Mouse (Mus musculus) hindbrain, embryonic 16.5 days (tissue): ENCODE measurements at regions not wholly inside any gene's neighbourhood (a gene's known extent, or its start where the extent isn't known, plus 50 kb on each side); places are given as distances from the start of the nearest gene placed in this dataset.

Experiments used
- ATAC-seq: fragments of 200-750 bp; cut with Nextera tagmentation; 2 replicates; pipeline ENCODE4 v1.8.0; 2017; ENCODE audit warnings: moderate TSS enrichment, moderate library complexity
- H3K27ac ChIP-seq: fragments of 300-500 bp; sonication (generic); 2 replicates; pipeline ENCODE4 v1.5.1; 2014; ENCODE audit warnings: low read depth, mild to moderate bottlenecking, control low read depth, low read length, moderate library complexity
- H3K27me3 ChIP-seq: fragments of 300-500 bp; sonication (generic); replicated peaks from 2 replicates; pipeline ENCODE4 v1.6.1; 2014; ENCODE audit warnings: low read length; ENCODE audit not compliant: control insufficient read depth, insufficient read depth
- H3K36me3 ChIP-seq: fragments of 300-500 bp; sonication (generic); 2 replicates; pipeline ENCODE4 v1.6.1; 2014; ENCODE audit warnings: mild to moderate bottlenecking, low read length, moderate library complexity, mixed read lengths; ENCODE audit not compliant: control insufficient read depth, insufficient read depth
- H3K4me1 ChIP-seq: fragments of 300-500 bp; sonication (generic); 2 replicates; pipeline ENCODE4 v1.6.1; 2014; ENCODE audit warnings: low read depth, low read length; ENCODE audit not compliant: control insufficient read depth, insufficient read depth
- H3K4me2 ChIP-seq: fragments of 300-500 bp; sonication (generic); 2 replicates; pipeline ENCODE4 v1.6.1; 2014; ENCODE audit warnings: mild to moderate bottlenecking, low read length, control low read depth, moderate library complexity
- H3K4me3 ChIP-seq: fragments of 300-500 bp; sonication (generic); 2 replicates; pipeline ENCODE4 v1.5.1; 2014; ENCODE audit warnings: mild to moderate bottlenecking, low read length, control low read depth, moderate library complexity
- H3K9ac ChIP-seq: fragments of 300-500 bp; sonication (generic); 2 replicates; pipeline ENCODE4 v1.6.1; 2014; ENCODE audit warnings: low read depth, mild to moderate bottlenecking, control low read depth, low read length, moderate library complexity
- H3K9me3 ChIP-seq: fragments of 300-500 bp; sonication (generic); 2 replicates; pipeline ENCODE4 v1.6.1; 2014; ENCODE audit warnings: mild to moderate bottlenecking, low read length, moderate library complexity; ENCODE audit not compliant: control insufficient read depth
- WGBS: fragments of 180-500 bp; shearing (Covaris S2); extraction: QIAGEN DNeasy Blood & Tissue Kit; methylation state at CpG from one replicate; pipeline ENCODE4 v1.1.7; 2014; 5-methylcytosine and 5-hydroxymethylcytosine counted together

DNA sequence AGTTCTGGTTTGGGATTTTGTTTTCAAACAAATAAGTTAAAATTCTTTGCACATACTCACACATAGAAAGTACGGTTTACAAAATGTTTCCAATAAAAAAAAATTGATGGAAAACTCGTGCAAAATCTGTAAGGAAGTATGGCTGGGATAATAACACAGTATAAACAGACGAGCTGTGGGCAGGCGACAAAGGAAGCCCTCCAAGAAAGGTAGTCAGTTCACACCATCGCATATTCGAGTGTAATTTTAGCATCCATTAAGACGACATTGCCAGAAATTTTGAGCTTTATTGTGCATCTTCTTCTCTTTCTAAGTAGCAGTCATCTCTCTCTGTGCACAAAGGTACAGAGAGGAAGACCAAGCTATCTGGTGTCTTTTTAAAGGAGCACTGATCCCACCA lies 57.6 kb upstream of the Camk2d start:
- WGBS = 84% methylated on average over 7 of the region's 7 CpGs
- Histone ChIP-seq H3K4me3 (no peak overlapping the region), H3K9ac (no peak overlapping the region), H3K27ac (no peak overlapping the region), H3K27me3 (no peaks in the 10 kb centered on the region), H3K9me3 (no peaks in the 10 kb centered on the region), H3K4me2 (no peak overlapping the region), H3K4me1 (no peaks in the 10 kb centered on the region), H3K36me3 (no peaks in the 10 kb centered on the region)
- ATAC-seq = no peak

- Histone ChIP-seq H3K27ac (no peak overlapping the region), H3K4me2 (no peak overlapping the region), H3K4me3 (no peak overlapping the region), H3K27me3 (no peaks in the 10 kb centered on the region), H3K4me1 (no peaks in the 10 kb centered on the region), H3K9me3 (no peaks in the 10 kb centered on the region), H3K36me3 (no peaks in the 10 kb centered on the region), H3K9ac (no peak overlapping the region)
- 88% methylated on average over 4 of the region's 4 CpGs for WGBS
- no peak for ATAC-seq
Observed at GRCm38 (mm10) chr3:126541105-126541504, 55.0 kb upstream of the Camk2d start.
